Mouse (Mus musculus) hindbrain, postnatal 0 days (tissue): Measurements from ENCODE around the gene Fam32a. TPM values are rescaled to one million over a fixed set of nuclear protein-coding genes. Genes with fewer than 3 reads are reported as not detected.
A peak's percentile ranks its signal among the peaks of the same experiment; 100 is the strongest.

ENCODE experiments used
- ATAC-seq: fragments of 200-750 bp; cut with Nextera tagmentation; 2 replicates; pipeline ENCODE4 v1.8.0; 2017; ENCODE audit warnings: mild to moderate bottlenecking, moderate TSS enrichment, moderate library complexity
- DNase-seq: peaks from one replicate; pipeline ENCODE4 v3.0.0-alpha.2; 2015; ENCODE audit warnings: low spot score
- H3K27ac ChIP-seq: fragments of 300-500 bp; sonication (generic); 2 replicates; pipeline ENCODE4 v1.5.1; 2014; ENCODE audit warnings: mild to moderate bottlenecking
- H3K27me3 ChIP-seq: fragments of 300-500 bp; sonication (generic); 2 replicates; pipeline ENCODE4 v1.6.1; 2014; ENCODE audit warnings: low read length, mixed read lengths; ENCODE audit not compliant: insufficient read depth
- H3K36me3 ChIP-seq: fragments of 300-500 bp; sonication (generic); 2 replicates; pipeline ENCODE4 v1.6.1; 2014; ENCODE audit warnings: low read length, mixed read lengths; ENCODE audit not compliant: insufficient read depth
- H3K4me1 ChIP-seq: fragments of 300-500 bp; sonication (generic); 2 replicates; pipeline ENCODE4 v1.6.1; 2014; ENCODE audit warnings: antibody characterized with exemption, low read length, mixed read lengths; ENCODE audit not compliant: insufficient read depth
- H3K4me2 ChIP-seq: fragments of 300-500 bp; sonication (generic); 2 replicates; pipeline ENCODE4 v1.6.1; 2014; ENCODE audit warnings: low read depth, mild to moderate bottlenecking, low read length, moderate library complexity, mixed read lengths
- H3K4me3 ChIP-seq: fragments of 300-500 bp; sonication (generic); 2 replicates; pipeline ENCODE4 v1.5.1; 2014; ENCODE audit warnings: low read length
- H3K9ac ChIP-seq: fragments of 300-500 bp; sonication (generic); replicated peaks from 2 replicates; pipeline ENCODE4 v1.6.1; 2014; ENCODE audit warnings: mild to moderate bottlenecking, low read length, moderate library complexity, mixed read lengths
- H3K9me3 ChIP-seq: fragments of 300-500 bp; sonication (generic); 2 replicates; pipeline ENCODE4 v1.6.1; 2016; ENCODE audit warnings: low read length, mixed read lengths
- CTCF ChIP-seq: IDR thresholded peaks from 2 replicates; pipeline ENCODE4 v1.5.1; 2016; ENCODE audit warnings: antibody characterized with exemption, control low read depth, low read depth
- WGBS: fragments of 180-500 bp; shearing (Covaris S2); extraction: QIAGEN DNeasy Blood & Tissue Kit; methylation state at CpG from one replicate; pipeline ENCODE4 v1.1.7; 2014; 5-methylcytosine and 5-hydroxymethylcytosine counted together
- polyA plus RNA-seq: library from polyadenylated mRNA; unstranded; fragments of >200 nt; fragmentation: Nextera tagmentation; extraction: Ambion mirVana; gene quantifications from 2 replicates; pipeline ENCODE4 v1.2.1, GENCODE M21; 2015
- total RNA-seq: library from RNA; depleted of rRNA; stranded (reverse); fragments of >200 nt; gene quantifications from 2 replicates; pipeline ENCODE4 v1.2.3, GENCODE M21; 2014

The Fam32a gene
- total and polyA plus RNA-seq, 2 experiments from 2014 or later = 83.2 to 94.7 TPM

- ATAC-seq (no peak), DNase-seq (no peak)
- 72% methylated on average over 7 of the region's 7 CpGs for WGBS
- H3K4me3 ChIP-seq = no peak overlapping the region
- H3K4me2 ChIP-seq = no peak overlapping the region
- TF ChIP-seq CTCF = no peak
- H3K27me3 ChIP-seq = no peaks in the 10 kb centered on the region
- no peaks in the 10 kb centered on the region for H3K36me3 ChIP-seq
- H3K9me3 ChIP-seq = no peaks in the 10 kb centered on the region
- H3K27ac ChIP-seq = no peak overlapping the region
- H3K9ac ChIP-seq = no peak overlapping the region
- H3K4me1 ChIP-seq = no peaks in the 10 kb centered on the region
These were observed 43.9 kb downstream of the Fam32a start for GRCm38 (mm10) chr8:72263451-72263850.

DNA sequence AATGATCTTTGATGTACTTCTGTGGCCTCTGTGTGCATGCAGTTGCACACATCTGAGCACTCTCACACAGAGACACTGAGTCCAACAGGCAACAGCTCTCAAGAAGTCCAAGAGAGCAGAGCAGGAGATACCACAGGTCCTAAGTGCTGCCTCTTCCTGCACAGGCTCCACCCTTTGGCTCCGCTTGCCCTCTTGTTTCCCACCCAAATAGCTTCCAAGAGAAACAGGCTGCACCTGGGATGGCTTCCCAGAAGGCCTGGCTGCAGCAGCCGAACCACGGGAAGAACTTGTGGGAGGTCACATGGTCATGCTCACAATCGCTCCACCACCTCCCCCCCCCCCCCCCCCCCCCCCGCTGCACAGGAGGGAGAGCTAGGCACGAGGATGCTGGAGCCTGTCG, 45.8 kb downstream of the Fam32a start:
- no peak overlapping the region for H3K9ac ChIP-seq
- H3K4me2 ChIP-seq = no peak overlapping the region
- DNase-seq (no peak), ATAC-seq (no peak)
- WGBS = 51% methylated on average over 6 of the region's 7 CpGs
- H3K9me3 ChIP-seq = no peaks in the 10 kb centered on the region
- H3K27ac ChIP-seq = no peak overlapping the region
- H3K4me3 ChIP-seq = no peak overlapping the region
- TF ChIP-seq CTCF = no peak
- H3K27me3 ChIP-seq = no peaks in the 10 kb centered on the region
- H3K4me1 ChIP-seq = no peaks in the 10 kb centered on the region
- H3K36me3 ChIP-seq = no peaks in the 10 kb centered on the region

GRCm38 (mm10) chr8:72266671-72267070, 47.1 kb downstream of the Fam32a start:
- H3K4me1 ChIP-seq = no peaks in the 10 kb centered on the region
- no peaks in the 10 kb centered on the region for H3K9me3 ChIP-seq
- ATAC-seq = no peak
- H3K36me3 ChIP-seq = no peaks in the 10 kb centered on the region
- no peak overlapping the region for H3K9ac ChIP-seq
- H3K4me2 ChIP-seq = no peak overlapping the region
- no peak overlapping the region for H3K27ac ChIP-seq
- no peak for TF ChIP-seq CTCF
- H3K4me3 ChIP-seq = no peak overlapping the region
- no peaks in the 10 kb centered on the region for H3K27me3 ChIP-seq
- DNase-seq = no peak

DNA sequence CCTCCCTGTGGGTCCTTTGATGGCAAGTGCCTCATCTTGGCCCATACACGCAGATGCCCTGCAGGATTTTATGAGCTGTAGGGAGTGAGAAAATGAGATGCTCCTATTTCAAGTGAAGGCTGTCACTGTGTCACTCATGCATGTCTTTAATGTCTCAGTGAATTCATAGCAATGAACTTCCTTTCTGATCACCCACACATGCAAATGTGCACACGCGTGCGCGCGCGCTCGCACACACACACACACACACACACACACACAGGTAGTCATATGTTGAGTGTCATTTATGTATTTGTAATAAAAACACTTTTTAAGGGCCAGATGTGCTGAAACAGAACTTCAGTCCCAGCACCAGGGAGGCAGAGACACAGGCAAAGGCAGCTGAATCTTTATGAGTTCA, 47.6 kb downstream of the Fam32a start:
- Histone ChIP-seq H3K4me2 (no peak overlapping the region), H3K4me1 (no peaks in the 10 kb centered on the region), H3K27ac (no peak overlapping the region), H3K4me3 (no peak overlapping the region), H3K36me3 (no peaks in the 10 kb centered on the region), H3K27me3 (no peaks in the 10 kb centered on the region), H3K9ac (no peak overlapping the region), H3K9me3 (no peaks in the 10 kb centered on the region)
- DNase-seq (no peak), ATAC-seq (no peak)
- TF ChIP-seq CTCF = no peak
- WGBS = 96% methylated on average over 8 of the region's 8 CpGs

DNA sequence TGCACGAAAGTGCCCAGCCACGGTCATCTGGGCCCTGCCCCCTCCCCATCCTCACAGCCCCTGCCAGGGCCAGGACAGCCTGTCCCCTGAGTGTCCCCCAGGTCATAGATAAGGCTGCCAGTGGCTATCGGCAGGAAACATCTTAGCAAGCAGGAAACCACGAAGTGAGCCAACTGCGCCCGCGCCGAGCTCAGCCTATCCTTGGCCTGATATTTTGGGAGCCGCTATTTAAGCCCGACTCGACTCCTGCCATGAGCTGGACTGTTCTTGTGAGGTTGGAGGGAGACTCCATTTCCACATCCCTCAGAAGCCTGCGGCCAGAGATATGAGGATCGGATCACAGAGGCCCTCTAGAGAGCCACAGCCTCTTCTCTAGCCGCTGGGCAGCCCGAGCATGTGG, 48.8 kb downstream of the Fam32a start:
- no peak overlapping the region for H3K9ac ChIP-seq
- DNase-seq (no peak), ATAC-seq (no peak; the same call in 1 of the 2 replicates)
- no peak overlapping the region for H3K4me2 ChIP-seq
- TF ChIP-seq CTCF = no peak
- WGBS = 82% methylated on average over 15 of the region's 15 CpGs
- peak overlapping the region; percentile 41; the same call in 1 of the 2 replicates for H3K27ac ChIP-seq
- H3K27me3 ChIP-seq = no peaks in the 10 kb centered on the region
- H3K4me1 ChIP-seq = no peaks in the 10 kb centered on the region
- H3K4me3 ChIP-seq = no peak overlapping the region
- H3K36me3 ChIP-seq = no peaks in the 10 kb centered on the region
- no peaks in the 10 kb centered on the region for H3K9me3 ChIP-seq

DNA sequence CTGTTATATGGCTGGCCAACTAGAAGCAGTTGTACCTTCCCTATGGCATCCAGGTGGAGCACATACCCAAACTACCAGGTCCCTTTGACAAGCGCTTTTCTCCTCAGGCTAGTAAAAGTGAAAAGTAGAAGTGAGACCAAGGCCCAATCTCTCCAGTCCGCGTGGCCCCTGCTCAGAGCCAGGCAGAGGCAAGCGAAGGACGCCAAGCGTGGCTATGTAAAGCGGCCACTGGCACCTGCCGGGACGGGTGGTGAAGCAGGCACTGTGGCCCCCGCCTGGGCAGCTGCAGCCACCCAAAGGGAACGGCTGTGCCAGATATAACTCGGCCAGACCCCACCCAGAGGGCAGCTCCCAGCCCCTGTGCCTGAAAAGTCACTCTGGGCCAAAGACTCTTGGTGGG, 51.1 kb downstream of the Fam32a start:
- Histone ChIP-seq H3K4me3 (no peak overlapping the region), H3K9me3 (no peaks in the 10 kb centered on the region), H3K9ac (no peak overlapping the region), H3K4me1 (no peaks in the 10 kb centered on the region), H3K36me3 (no peaks in the 10 kb centered on the region), H3K27ac (no peak overlapping the region), H3K4me2 (no peak overlapping the region), H3K27me3 (no peaks in the 10 kb centered on the region)
- WGBS = 86% methylated on average over 12 of the region's 12 CpGs
- TF ChIP-seq CTCF = no peak
- ATAC-seq (no peak), DNase-seq (no peak)

DNA sequence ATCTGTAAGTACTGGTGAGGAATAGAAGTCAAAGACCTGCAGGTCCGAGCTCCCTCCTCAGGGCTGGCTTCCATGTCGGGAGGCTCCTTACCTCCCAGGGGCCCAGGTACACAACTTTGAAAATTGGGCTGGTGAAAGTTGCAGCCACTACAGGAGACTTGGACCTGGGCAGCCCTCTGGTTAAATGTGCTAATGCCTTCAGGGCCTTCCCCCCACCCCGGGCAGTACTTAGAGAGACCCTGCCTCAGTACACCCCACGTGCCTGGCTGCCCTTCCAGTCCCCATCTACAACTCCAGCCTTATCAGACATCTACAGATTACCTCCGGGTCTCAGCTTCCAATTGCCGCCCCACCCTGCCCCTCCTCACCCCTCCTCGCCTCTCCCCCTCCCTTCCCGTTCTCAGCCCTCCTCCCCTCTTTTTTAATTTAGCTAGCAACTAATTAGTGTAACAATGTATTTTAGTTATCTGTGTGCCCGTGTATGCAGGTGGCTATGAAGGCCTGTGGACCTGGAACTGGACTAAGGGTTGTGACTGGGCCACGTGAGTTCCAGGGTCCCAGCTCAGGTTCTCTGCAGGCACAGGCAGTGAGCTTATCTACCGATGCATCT, 51.6 kb downstream of the Fam32a start:
- no peak for DNase-seq
- WGBS = 80% methylated on average over 11 of the region's 11 CpGs
- no peak overlapping the region for H3K9ac ChIP-seq
- H3K27ac ChIP-seq = no peak overlapping the region
- H3K9me3 ChIP-seq = no peaks in the 10 kb centered on the region
- no peak overlapping the region for H3K4me2 ChIP-seq
- no peak for ATAC-seq
- H3K4me1 ChIP-seq = no peaks in the 10 kb centered on the region
- no peaks in the 10 kb centered on the region for H3K36me3 ChIP-seq
- no peak for TF ChIP-seq CTCF
- no peak overlapping the region for H3K4me3 ChIP-seq
- H3K27me3 ChIP-seq = no peaks in the 10 kb centered on the region
